Mouse (Mus musculus): Measurements from ENCODE around the gene Cnmd. TPM values are rescaled to one million over a fixed set of nuclear protein-coding genes. Genes with fewer than 3 reads are reported as not detected.
A peak's percentile ranks its signal among the peaks of the same experiment; 100 is the strongest.

Cnmd gene
- polyA plus RNA-seq (2015; fragmentation: Nextera tagmentation; extraction: Ambion mirVana): 0.49 and 0.56 TPM in 2 replicates

GRCm38 (mm10) chr14:79662001-79662400 lies at the start of gene Cnmd:
Gene Cnmd, minus strand, starts transcription at chr14:79662170.
- H3K4me2 ChIP-seq (replicated peaks; ENCODE audit: low read depth): peak within 1 kb of the TSS; percentile 49
- no peak within 1 kb of the TSS for H3K27ac ChIP-seq (replicated peaks)
- DNase-seq (ENCODE audit: low spot score): no peak
- 59% methylated on average over 4 of the region's 4 CpGs for WGBS
- TF ChIP-seq EP300 (optimal IDR thresholded peaks at IDR 0.05): no peak
- TF ChIP-seq CTCF (IDR thresholded peaks at IDR 0.05; ENCODE audit: low read depth): no peak
- no peaks in the 10 kb centered on the region for H3K36me3 ChIP-seq (ENCODE audit: control insufficient read depth, insufficient read depth, low read length)
- H3K4me1 ChIP-seq (replicated peaks; ENCODE audit: control insufficient read depth, insufficient read depth): 0 out of 2 replicates have a peak, but pooled peaks cover 3% of the 10 kb centered on the region
- H3K9ac ChIP-seq (ENCODE audit: low read length): no peak within 1 kb of the TSS
- H3K9me3 ChIP-seq (ENCODE audit: control insufficient read depth, low read length): no peaks in the 10 kb centered on the region
- ATAC-seq (ENCODE audit: low FRiP score, low TSS enrichment): no peak
- peak within 1 kb of the TSS; percentile 13; the same call in 1 of the 2 replicates for H3K4me3 ChIP-seq (ENCODE audit: low read depth, low read length)
- no peaks in the 10 kb centered on the region for H3K27me3 ChIP-seq (ENCODE audit: control insufficient read depth, insufficient read depth, low read length)

- 84% methylated on average over 4 of the region's 4 CpGs for WGBS
These were observed 49.3 kb upstream of the Cnmd start for GRCm38 (mm10) chr14:79711301-79711700.

GRCm38 (mm10) chr14:79703523-79704172 lies 41.7 kb upstream of the Cnmd start:
- no peak for DNase-seq (ENCODE audit: low spot score)
- WGBS: 48% methylated on average over 22 of the region's 22 CpGs

More at GRCm38 (mm10) chr14:79711301-79711700, 49.3 kb upstream of the Cnmd start:
- H3K4me2 ChIP-seq (replicated peaks; ENCODE audit: low read depth): no peak overlapping the region
- no peak overlapping the region for H3K9ac ChIP-seq (ENCODE audit: low read length)
- DNase-seq (ENCODE audit: low spot score) (no peak), ATAC-seq (ENCODE audit: low FRiP score, low TSS enrichment) (no peak)
- no peak overlapping the region for H3K4me3 ChIP-seq (ENCODE audit: low read depth, low read length)
- H3K36me3 ChIP-seq (ENCODE audit: control insufficient read depth, insufficient read depth, low read length): no peaks in the 10 kb centered on the region
- no peak overlapping the region for H3K27ac ChIP-seq (replicated peaks)
- H3K27me3 ChIP-seq (ENCODE audit: control insufficient read depth, insufficient read depth, low read length): no peaks in the 10 kb centered on the region
- TF ChIP-seq CTCF (IDR thresholded peaks at IDR 0.05; ENCODE audit: low read depth): no peak
- TF ChIP-seq EP300 (optimal IDR thresholded peaks at IDR 0.05): no peak
- H3K9me3 ChIP-seq (ENCODE audit: control insufficient read depth, low read length): no peaks in the 10 kb centered on the region
- no peaks in the 10 kb centered on the region for H3K4me1 ChIP-seq (replicated peaks; ENCODE audit: control insufficient read depth, insufficient read depth)

GRCm38 (mm10) chr14:79701606-79702005 lies 39.6 kb upstream of the Cnmd start:
- Histone ChIP-seq H3K36me3 (ENCODE audit: control insufficient read depth, insufficient read depth, low read length) (no peaks in the 10 kb centered on the region), H3K9ac (ENCODE audit: low read length) (no peak overlapping the region), H3K4me1 (replicated peaks; ENCODE audit: control insufficient read depth, insufficient read depth) (no peaks in the 10 kb centered on the region), H3K27ac (replicated peaks) (no peak overlapping the region), H3K27me3 (ENCODE audit: control insufficient read depth, insufficient read depth, low read length) (no peaks in the 10 kb centered on the region), H3K9me3 (ENCODE audit: control insufficient read depth, low read length) (no peaks in the 10 kb centered on the region), H3K4me2 (replicated peaks; ENCODE audit: low read depth) (no peak overlapping the region), H3K4me3 (ENCODE audit: low read depth, low read length) (no peak overlapping the region)
- 48% methylated on average over 5 of the region's 5 CpGs for WGBS
- ATAC-seq (ENCODE audit: low FRiP score, low TSS enrichment): no peak
- no peak for TF ChIP-seq EP300 (optimal IDR thresholded peaks at IDR 0.05)
- no peak for TF ChIP-seq CTCF (IDR thresholded peaks at IDR 0.05; ENCODE audit: low read depth)
- no peak for DNase-seq (ENCODE audit: low spot score)

More at GRCm38 (mm10) chr14:79703523-79704172, 41.7 kb upstream of the Cnmd start:
- Histone ChIP-seq H3K4me1 (replicated peaks; ENCODE audit: control insufficient read depth, insufficient read depth) (no peaks in the 10 kb centered on the region), H3K27me3 (ENCODE audit: control insufficient read depth, insufficient read depth, low read length) (no peaks in the 10 kb centered on the region), H3K4me3 (ENCODE audit: low read depth, low read length) (no peak overlapping the region), H3K9me3 (ENCODE audit: control insufficient read depth, low read length) (no peaks in the 10 kb centered on the region), H3K36me3 (ENCODE audit: control insufficient read depth, insufficient read depth, low read length) (no peaks in the 10 kb centered on the region), H3K27ac (replicated peaks) (no peak overlapping the region), H3K9ac (ENCODE audit: low read length) (no peak overlapping the region), H3K4me2 (replicated peaks; ENCODE audit: low read depth) (no peak overlapping the region)
- TF ChIP-seq EP300 (optimal IDR thresholded peaks at IDR 0.05) (no peak), CTCF (IDR thresholded peaks at IDR 0.05; ENCODE audit: low read depth) (no peak)
- ATAC-seq (ENCODE audit: low FRiP score, low TSS enrichment): no peak

GRCm38 (mm10) chr14:79701054-79701453 lies 39.1 kb upstream of the Cnmd start:
- Histone ChIP-seq H3K27ac (replicated peaks) (no peak overlapping the region), H3K9ac (ENCODE audit: low read length) (no peak overlapping the region), H3K4me3 (ENCODE audit: low read depth, low read length) (no peak overlapping the region), H3K4me1 (replicated peaks; ENCODE audit: control insufficient read depth, insufficient read depth) (no peaks in the 10 kb centered on the region), H3K36me3 (ENCODE audit: control insufficient read depth, insufficient read depth, low read length) (no peaks in the 10 kb centered on the region), H3K4me2 (replicated peaks; ENCODE audit: low read depth) (no peak overlapping the region), H3K9me3 (ENCODE audit: control insufficient read depth, low read length) (no peaks in the 10 kb centered on the region), H3K27me3 (ENCODE audit: control insufficient read depth, insufficient read depth, low read length) (no peaks in the 10 kb centered on the region)
- 52% methylated on average over 7 of the region's 7 CpGs for WGBS
- TF ChIP-seq EP300 (optimal IDR thresholded peaks at IDR 0.05) (no peak), CTCF (IDR thresholded peaks at IDR 0.05; ENCODE audit: low read depth) (no peak)
- DNase-seq (ENCODE audit: low spot score) (no peak), ATAC-seq (ENCODE audit: low FRiP score, low TSS enrichment) (no peak)

- 63% methylated on average over 6 of the region's 6 CpGs for WGBS
- no peak overlapping the region for H3K4me2 ChIP-seq (replicated peaks; ENCODE audit: low read depth)
These were observed 37.4 kb upstream of the Cnmd start for GRCm38 (mm10) chr14:79699381-79699780.

More at GRCm38 (mm10) chr14:79699381-79699780, 37.4 kb upstream of the Cnmd start:
- H3K4me3 ChIP-seq (ENCODE audit: low read depth, low read length): no peak overlapping the region
- no peak overlapping the region for H3K27ac ChIP-seq (replicated peaks)
- H3K9me3 ChIP-seq (ENCODE audit: control insufficient read depth, low read length): no peaks in the 10 kb centered on the region
- no peak for DNase-seq (ENCODE audit: low spot score)
- no peak for TF ChIP-seq CTCF (IDR thresholded peaks at IDR 0.05; ENCODE audit: low read depth)
- no peak for TF ChIP-seq EP300 (optimal IDR thresholded peaks at IDR 0.05)
- H3K27me3 ChIP-seq (ENCODE audit: control insufficient read depth, insufficient read depth, low read length): no peaks in the 10 kb centered on the region
- H3K9ac ChIP-seq (ENCODE audit: low read length): no peak overlapping the region
- H3K36me3 ChIP-seq (ENCODE audit: control insufficient read depth, insufficient read depth, low read length): no peaks in the 10 kb centered on the region
- no peak for ATAC-seq (ENCODE audit: low FRiP score, low TSS enrichment)
- H3K4me1 ChIP-seq (replicated peaks; ENCODE audit: control insufficient read depth, insufficient read depth): no peaks in the 10 kb centered on the region
